Mouse (Mus musculus): ENCODE results near the gene Gipc1. TPM values are rescaled to one million over a fixed set of nuclear protein-coding genes. Genes with fewer than 3 reads are reported as not detected.

Gipc1 gene
- polyA plus RNA-seq, 1 experiment from 2014 or later = 80.4 TPM

- Histone ChIP-seq H3K27me3 (replicated peaks) (peaks cover 26% of the 10 kb centered on the region), H3K27ac (peak within 1 kb of the TSS; percentile 26; the same call in 1 of the 2 replicates), H3K9me3 (replicated peaks) (no peaks in the 10 kb centered on the region), H3K4me3 (no peak within 1 kb of the TSS), H3K36me3 (peaks cover 30% of the 10 kb centered on the region), H3K4me2 (no peak within 1 kb of the TSS), H3K4me1 (peaks cover 49% of the 10 kb centered on the region), H3K9ac (no peak within 1 kb of the TSS)
- ATAC-seq = no peak
- 26% methylated on average over 14 of the region's 14 CpGs for WGBS (ENCODE audit: insufficient replicate concordance)
These were observed 13.7 kb downstream of the Gipc1 start, which contains the start of gene Ptger1 for GRCm38 (mm10) chr8:83665969-83666865. Gene Ptger1 (plus strand): TSS chr8:83666678.

GRCm38 (mm10) chr8:83666866-83667234, 14.4 kb downstream of the Gipc1 start:
- 86% methylated on average over 3 of the region's 3 CpGs for WGBS (ENCODE audit: insufficient replicate concordance)
- ATAC-seq = no peak
- Histone ChIP-seq H3K4me3 (no peak overlapping the region), H3K27ac (peak overlapping the region; percentile 26; the same call in 1 of the 2 replicates), H3K27me3 (replicated peaks) (peaks cover 26% of the 10 kb centered on the region), H3K9me3 (replicated peaks) (no peaks in the 10 kb centered on the region), H3K36me3 (peaks cover 36% of the 10 kb centered on the region), H3K4me1 (peaks cover 42% of the 10 kb centered on the region), H3K4me2 (no peak overlapping the region), H3K9ac (no peak overlapping the region)

DNA sequence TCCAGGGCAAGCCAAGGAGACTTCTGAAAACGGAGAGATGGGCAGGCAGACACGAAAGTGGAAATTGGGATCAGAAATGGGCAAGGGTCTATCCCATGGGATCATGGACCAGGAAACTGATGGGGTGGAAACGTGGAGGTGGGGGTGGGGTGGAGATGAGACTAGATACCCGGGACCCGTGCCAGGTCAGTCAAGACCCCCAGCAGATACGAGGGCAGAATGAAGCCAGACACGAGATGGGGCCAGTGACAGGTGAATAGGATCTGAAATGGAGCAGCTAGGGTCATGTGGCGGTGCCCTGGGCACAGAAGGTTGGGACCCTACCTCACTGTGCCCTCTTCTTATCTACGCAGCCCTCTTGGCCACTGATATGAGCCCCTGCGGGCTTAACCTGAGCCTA, 15.0 kb downstream of the Gipc1 start:
- Histone ChIP-seq H3K27ac (no peak overlapping the region), H3K4me3 (no peak overlapping the region), H3K36me3 (peaks cover 43% of the 10 kb centered on the region), H3K4me1 (peaks cover 36% of the 10 kb centered on the region), H3K27me3 (replicated peaks) (peaks cover 26% of the 10 kb centered on the region), H3K9ac (no peak overlapping the region), H3K9me3 (replicated peaks) (no peaks in the 10 kb centered on the region), H3K4me2 (no peak overlapping the region)
- 70% methylated on average over 10 of the region's 10 CpGs for WGBS (ENCODE audit: insufficient replicate concordance)
- ATAC-seq = no peak

GRCm38 (mm10) chr8:83668010-83668916, 15.8 kb downstream of the Gipc1 start:
- peaks cover 50% of the 10 kb centered on the region for H3K36me3 ChIP-seq
- ATAC-seq = 0 out of 2 replicates have a peak, but pooled peaks have one; percentile 27
- no peak overlapping the region for H3K27ac ChIP-seq
- H3K4me2 ChIP-seq = peak overlapping the region; percentile 63
- H3K9me3 ChIP-seq (replicated peaks) = no peaks in the 10 kb centered on the region
- peaks cover 26% of the 10 kb centered on the region for H3K27me3 ChIP-seq (replicated peaks)
- WGBS (ENCODE audit: insufficient replicate concordance) = 42% methylated on average over 80 of the region's 80 CpGs
- peak overlapping the region; percentile 32 for H3K4me3 ChIP-seq
- no peak overlapping the region for H3K9ac ChIP-seq
- peaks cover 30% of the 10 kb centered on the region for H3K4me1 ChIP-seq

DNA sequence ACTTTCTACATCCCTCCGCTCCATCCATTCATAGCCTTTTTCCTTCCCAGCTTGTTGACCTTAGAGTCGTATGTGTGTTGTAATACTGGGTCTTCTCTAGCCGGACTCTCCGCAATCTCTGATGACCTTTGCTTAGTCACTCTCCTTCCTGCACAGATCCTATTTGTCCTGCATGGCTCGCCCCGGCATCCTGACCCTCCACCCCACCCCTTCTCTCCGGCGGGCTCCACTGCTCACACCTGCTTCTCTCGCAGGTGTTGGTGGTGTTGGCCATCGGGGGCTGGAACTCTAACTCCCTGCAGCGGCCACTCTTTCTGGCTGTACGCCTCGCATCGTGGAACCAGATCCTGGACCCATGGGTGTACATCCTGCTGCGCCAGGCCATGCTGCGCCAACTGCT, 16.5 kb downstream of the Gipc1 start:
- Histone ChIP-seq H3K4me1 (peaks cover 30% of the 10 kb centered on the region), H3K27ac (no peak overlapping the region), H3K36me3 (peaks cover 58% of the 10 kb centered on the region), H3K9me3 (replicated peaks) (no peaks in the 10 kb centered on the region), H3K4me3 (no peak overlapping the region), H3K9ac (no peak overlapping the region), H3K27me3 (replicated peaks) (peaks cover 26% of the 10 kb centered on the region), H3K4me2 (peak overlapping the region; percentile 63)
- no peak for ATAC-seq
- 73% methylated on average over 16 of the region's 16 CpGs for WGBS (ENCODE audit: insufficient replicate concordance)

- Histone ChIP-seq H3K4me2 (no peak overlapping the region), H3K9ac (no peak overlapping the region), H3K27ac (no peak overlapping the region), H3K36me3 (peaks cover 88% of the 10 kb centered on the region), H3K27me3 (replicated peaks) (peaks cover 13% of the 10 kb centered on the region), H3K4me1 (peaks cover 14% of the 10 kb centered on the region), H3K4me3 (no peak overlapping the region), H3K9me3 (replicated peaks) (no peaks in the 10 kb centered on the region)
- ATAC-seq = no peak
- WGBS (ENCODE audit: insufficient replicate concordance) = 55% methylated on average over 5 of the region's 5 CpGs
These were observed 20.5 kb downstream of the Gipc1 start for GRCm38 (mm10) chr8:83672936-83673335.

DNA sequence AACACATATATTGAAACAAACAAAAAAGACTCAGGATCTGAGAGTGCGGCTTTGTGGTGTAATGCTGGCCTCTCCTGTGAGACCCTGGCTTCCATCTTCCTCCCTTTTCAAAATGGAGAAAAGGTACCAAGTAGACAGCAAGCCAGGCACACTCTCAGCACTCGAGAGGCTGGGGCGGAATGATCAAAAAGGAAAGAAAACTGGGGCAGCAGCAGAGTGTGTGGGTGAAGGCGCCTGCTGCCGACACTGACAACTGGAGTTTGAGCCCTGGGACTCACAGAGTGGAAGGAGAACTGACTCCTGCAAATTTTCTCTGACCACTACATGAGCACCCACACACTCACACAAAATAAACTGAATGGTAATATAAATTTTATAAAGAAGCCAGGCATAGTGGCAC, 22.0 kb downstream of the Gipc1 start:
- no peak overlapping the region for H3K9ac ChIP-seq
- ATAC-seq = no peak
- H3K4me2 ChIP-seq = no peak overlapping the region
- 0 out of 2 replicates have a peak, but pooled peaks cover under 1% of the 10 kb centered on the region for H3K27me3 ChIP-seq (replicated peaks)
- WGBS (ENCODE audit: insufficient replicate concordance) = 82% methylated on average over 5 of the region's 5 CpGs
- no peaks in the 10 kb centered on the region for H3K4me1 ChIP-seq
- peaks cover 91% of the 10 kb centered on the region for H3K36me3 ChIP-seq
- H3K27ac ChIP-seq = no peak overlapping the region
- H3K4me3 ChIP-seq = no peak overlapping the region
- no peaks in the 10 kb centered on the region for H3K9me3 ChIP-seq (replicated peaks)

- no peak overlapping the region for H3K9ac ChIP-seq
- no peaks in the 10 kb centered on the region for H3K27me3 ChIP-seq (replicated peaks)
- no peak overlapping the region for H3K4me2 ChIP-seq
- no peak overlapping the region for H3K4me3 ChIP-seq
- ATAC-seq = no peak
- H3K4me1 ChIP-seq = peaks cover 5% of the 10 kb centered on the region; the same call in 1 of the 2 replicates
- no peak overlapping the region for H3K27ac ChIP-seq
- H3K36me3 ChIP-seq = peaks cover 88% of the 10 kb centered on the region
- WGBS (ENCODE audit: insufficient replicate concordance) = 86% methylated on average over 12 of the region's 12 CpGs
- no peaks in the 10 kb centered on the region for H3K9me3 ChIP-seq (replicated peaks)
These were observed 27.4 kb downstream of the Gipc1 start for GRCm38 (mm10) chr8:83679866-83680265.

- Histone ChIP-seq H3K4me2 (no peak overlapping the region), H3K27me3 (replicated peaks) (no peaks in the 10 kb centered on the region), H3K9ac (no peak overlapping the region), H3K9me3 (replicated peaks) (no peaks in the 10 kb centered on the region), H3K36me3 (peaks cover 88% of the 10 kb centered on the region), H3K27ac (0 out of 2 replicates have a peak overlapping the region, but pooled peaks have one; percentile 26), H3K4me1 (peaks cover 5% of the 10 kb centered on the region; the same call in 1 of the 2 replicates), H3K4me3 (no peak overlapping the region)
- 74% methylated on average over 5 of the region's 5 CpGs for WGBS (ENCODE audit: insufficient replicate concordance)
- no peak for ATAC-seq
These were observed 28.1 kb downstream of the Gipc1 start for GRCm38 (mm10) chr8:83680603-83681002.

- 0 out of 2 replicates have a peak overlapping the region, but pooled peaks have one; percentile 26 for H3K27ac ChIP-seq
- no peak overlapping the region for H3K9ac ChIP-seq
- H3K4me2 ChIP-seq = no peak overlapping the region
- ATAC-seq = no peak
- 40% methylated on average over 6 of the region's 6 CpGs for WGBS (ENCODE audit: insufficient replicate concordance)
- peaks cover 5% of the 10 kb centered on the region; the same call in 1 of the 2 replicates for H3K4me1 ChIP-seq
- H3K36me3 ChIP-seq = peaks cover 88% of the 10 kb centered on the region
- no peaks in the 10 kb centered on the region for H3K27me3 ChIP-seq (replicated peaks)
- no peaks in the 10 kb centered on the region for H3K9me3 ChIP-seq (replicated peaks)
- no peak overlapping the region for H3K4me3 ChIP-seq
These were observed 28.6 kb downstream of the Gipc1 start for GRCm38 (mm10) chr8:83681099-83681498.

DNA sequence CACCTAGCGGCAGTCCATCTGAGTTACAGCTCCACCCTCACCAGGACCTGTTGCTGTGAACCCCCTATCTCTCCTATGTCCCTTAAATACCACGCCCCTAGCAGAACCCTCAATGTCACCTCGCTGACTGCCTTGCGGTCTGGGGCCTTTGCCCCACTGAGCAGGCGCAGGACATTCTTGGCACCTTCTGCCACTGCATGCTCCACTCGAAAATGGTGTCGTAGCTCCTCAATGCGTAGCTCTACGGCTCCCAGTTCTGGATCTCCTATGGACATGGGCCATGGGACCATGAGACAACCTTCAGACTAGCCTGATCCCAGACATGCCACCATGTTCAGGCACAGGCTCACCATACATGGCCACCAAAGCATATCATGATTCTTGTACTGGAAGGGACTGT, 32.0 kb downstream of the Gipc1 start:
- no peak for ATAC-seq
- 84% methylated on average over 9 of the region's 9 CpGs for WGBS (ENCODE audit: insufficient replicate concordance)

More for the DNA sequence above, 32.0 kb downstream of the Gipc1 start:
- H3K36me3 ChIP-seq = peaks cover 76% of the 10 kb centered on the region
- no peak overlapping the region for H3K9ac ChIP-seq
- no peak overlapping the region for H3K4me2 ChIP-seq
- no peak overlapping the region for H3K27ac ChIP-seq
- H3K9me3 ChIP-seq (replicated peaks) = no peaks in the 10 kb centered on the region
- no peak overlapping the region for H3K4me3 ChIP-seq
- H3K4me1 ChIP-seq = peaks cover 5% of the 10 kb centered on the region; the same call in 1 of the 2 replicates
- no peaks in the 10 kb centered on the region for H3K27me3 ChIP-seq (replicated peaks)
